34 mouse cellular contexts compared by ENCODE assay signal in the genomic region with DNA sequence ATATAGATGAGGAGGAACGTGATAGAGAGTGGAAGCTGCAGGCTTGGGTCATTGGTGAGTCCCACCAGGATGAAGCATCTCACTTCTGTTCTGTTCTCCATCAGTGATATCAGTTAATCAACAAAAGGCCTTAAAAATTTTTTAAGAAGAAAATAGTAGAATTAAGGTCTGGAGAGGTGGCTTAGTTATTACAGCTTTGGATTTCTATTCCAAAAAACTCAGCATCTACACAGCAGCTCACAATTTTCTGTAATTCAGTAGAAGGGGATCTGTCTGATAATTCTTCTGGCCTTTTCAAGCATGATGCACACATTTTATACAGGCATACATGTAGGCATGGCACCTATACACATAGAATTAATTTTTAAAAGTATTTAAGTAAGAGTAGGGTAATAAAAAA. TPM values are rescaled to one million over a fixed set of nuclear protein-coding genes. Genes with fewer than 3 reads are reported as not detected.
"Had no signal": no experiment of that assay in that cellular context is flagged by ENCODE, and none has a peak within 500 bp of the region (broad histone marks: within the 10 kb centered on the region; RNA-seq: fewer than 3 reads in every experiment).

Gene Olfr1453 (minus strand): TSS at position 101 of the 400 bp plus-strand sequence.

- H3K9ac ChIP-seq: embryonic facial prominence, embryonic 12.5 days; embryonic facial prominence, embryonic 13.5 days; embryonic facial prominence, embryonic 15.5 days; forebrain, embryonic 12.5 days; forebrain, embryonic 13.5 days; forebrain, embryonic 15.5 days; forebrain, postnatal 0 days had no signal

- H3K4me1 ChIP-seq: embryonic facial prominence, embryonic 10.5 days; embryonic facial prominence, embryonic 12.5 days; embryonic facial prominence, embryonic 13.5 days; embryonic facial prominence, embryonic 15.5 days; forebrain, embryonic 10.5 days; forebrain, embryonic 12.5 days; forebrain, embryonic 13.5 days; forebrain, embryonic 15.5 days had no signal

- H3K36me3 ChIP-seq: embryonic facial prominence, embryonic 10.5 days; embryonic facial prominence, embryonic 12.5 days; embryonic facial prominence, embryonic 13.5 days; embryonic facial prominence, embryonic 15.5 days; forebrain, embryonic 10.5 days; forebrain, embryonic 12.5 days; forebrain, embryonic 15.5 days had no signal

- DNase-seq: cerebellum, adult 8-10 months; cerebellum, adult 9-10 months; cerebellum, adult 9-11 months; cerebellum, postnatal 10 days; cerebellum, postnatal 14 days; cerebellum, postnatal 25 days; cerebellum, postnatal 36 days; embryo, embryonic 11 days; forebrain, postnatal 0 days; gastrocnemius, adult 2 months; gastrocnemius, postnatal 10 days; gastrocnemius, postnatal 14 days; gastrocnemius, postnatal 25 days; gastrocnemius, postnatal 36 days; heart, adult 11 months; heart, adult 18-20 months; heart, adult 2 months had no signal

- H3K27me3 ChIP-seq: embryonic facial prominence, embryonic 12.5 days; embryonic facial prominence, embryonic 13.5 days; embryonic facial prominence, embryonic 15.5 days; forebrain, embryonic 12.5 days; forebrain, embryonic 13.5 days; forebrain, embryonic 15.5 days had no signal

- H3K4me2 ChIP-seq: embryonic facial prominence, embryonic 12.5 days; embryonic facial prominence, embryonic 13.5 days; embryonic facial prominence, embryonic 15.5 days; forebrain, embryonic 12.5 days; forebrain, embryonic 13.5 days; forebrain, embryonic 15.5 days had no signal

- H3K27ac ChIP-seq: embryonic facial prominence, embryonic 10.5 days; embryonic facial prominence, embryonic 12.5 days; embryonic facial prominence, embryonic 13.5 days; embryonic facial prominence, embryonic 15.5 days; forebrain, embryonic 10.5 days; forebrain, embryonic 12.5 days; forebrain, embryonic 13.5 days; forebrain, embryonic 15.5 days; gastrocnemius, adult 2 months; heart, adult 2 months had no signal

- H3K4me3 ChIP-seq: embryonic facial prominence, embryonic 10.5 days; embryonic facial prominence, embryonic 12.5 days; embryonic facial prominence, embryonic 13.5 days; embryonic facial prominence, embryonic 15.5 days; erythroblast, embryonic 14.5 days; forebrain, embryonic 10.5 days; forebrain, embryonic 12.5 days; forebrain, embryonic 13.5 days; forebrain, embryonic 15.5 days; gastrocnemius, adult 2 months; heart, adult 2 months had no signal

- H3K9me3 ChIP-seq: embryonic facial prominence, embryonic 15.5 days; forebrain, embryonic 15.5 days had no signal

- ATAC-seq: forebrain, embryonic 13.5 days; forebrain, embryonic 14.5 days; forebrain, embryonic 15.5 days; forebrain, embryonic 16.5 days; forebrain, postnatal 0 days had no signal

RNA-seq across cellular contexts. Expression of gene Olfr1453, which starts in this region (rescaled TPM):
- polyA plus RNA-seq: cortical plate, adult 2 months; embryonic facial prominence, embryonic 10.5 days; embryonic facial prominence, embryonic 11.5 days; embryonic facial prominence, embryonic 12.5 days; embryonic facial prominence, embryonic 13.5 days; embryonic facial prominence, embryonic 14.5 days; embryonic facial prominence, embryonic 15.5 days; erythroblast, embryonic 14.5 days; forebrain, embryonic 10.5 days; forebrain, embryonic 11.5 days; forebrain, embryonic 12.5 days; forebrain, embryonic 13.5 days; forebrain, embryonic 14.5 days; forebrain, embryonic 15.5 days; forebrain, embryonic 16.5 days; forebrain, postnatal 0 days; frontal cortex, adult 2 months; gonadal fat pad, adult 2 months; heart, adult 2 months had no signal
